Mouse (Mus musculus): ENCODE data around the gene Ccdc106.
"Not testable (repeated sequence)": the region's sequence is repeated elsewhere in the genome, so short reads cannot be mapped to it uniquely, and the experiment has no call there.

Ccdc106 gene

DNA sequence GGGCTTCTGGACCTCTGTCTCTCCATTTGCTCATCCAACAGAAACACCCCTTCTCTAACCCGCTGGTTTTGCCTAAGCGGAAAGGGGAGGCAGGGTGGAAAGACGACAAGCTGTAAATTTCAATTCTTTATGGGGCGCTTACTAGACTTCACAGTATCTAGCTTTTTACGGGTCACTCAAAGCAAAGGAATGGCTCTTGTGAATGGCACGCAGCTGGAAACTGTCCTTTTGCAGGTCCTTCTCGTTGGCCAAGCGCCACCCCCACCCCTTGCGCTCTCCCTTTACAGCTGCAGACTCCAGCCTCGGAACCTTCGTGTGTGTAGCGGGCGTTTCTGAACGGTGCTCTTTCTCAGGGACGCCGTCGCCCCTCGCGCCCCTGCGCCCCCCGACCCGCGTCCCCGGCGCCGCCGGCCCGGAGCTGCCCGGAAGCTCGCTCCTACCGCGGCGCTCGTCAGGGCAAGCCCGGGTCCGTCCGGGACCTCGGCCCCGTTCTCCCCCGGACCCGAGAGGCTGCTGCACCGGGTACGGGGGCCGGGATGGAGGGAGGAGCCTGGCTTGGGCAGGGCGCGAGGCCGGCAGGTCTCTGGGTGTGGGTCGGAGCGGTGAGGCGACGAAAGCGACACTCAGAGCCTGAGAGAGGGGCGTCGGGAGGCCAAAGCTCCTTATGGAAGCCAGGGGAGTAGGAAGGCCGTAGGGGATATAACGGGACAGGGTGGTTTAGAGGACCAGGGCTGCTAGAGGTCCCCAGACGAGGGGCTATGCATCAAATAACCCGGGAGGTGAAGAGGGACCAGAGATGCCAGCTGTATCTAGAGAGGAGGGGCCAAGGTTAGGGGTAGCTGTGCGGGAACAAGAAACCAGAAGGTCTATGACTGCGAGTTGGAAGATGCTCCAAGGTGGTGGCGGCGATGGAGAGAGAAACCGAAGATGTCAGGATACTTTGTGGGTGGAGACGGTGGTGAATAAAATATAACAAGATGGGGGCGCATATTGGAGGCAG lies 31.1 kb downstream of the Ccdc106 start, which contains the start of gene Zfp580:
Gene Zfp580, plus strand, starts transcription at position 346 of the 1,000 bp plus-strand sequence.
- peak; percentile 69 for DNase-seq (ENCODE audit: low spot score)

DNA sequence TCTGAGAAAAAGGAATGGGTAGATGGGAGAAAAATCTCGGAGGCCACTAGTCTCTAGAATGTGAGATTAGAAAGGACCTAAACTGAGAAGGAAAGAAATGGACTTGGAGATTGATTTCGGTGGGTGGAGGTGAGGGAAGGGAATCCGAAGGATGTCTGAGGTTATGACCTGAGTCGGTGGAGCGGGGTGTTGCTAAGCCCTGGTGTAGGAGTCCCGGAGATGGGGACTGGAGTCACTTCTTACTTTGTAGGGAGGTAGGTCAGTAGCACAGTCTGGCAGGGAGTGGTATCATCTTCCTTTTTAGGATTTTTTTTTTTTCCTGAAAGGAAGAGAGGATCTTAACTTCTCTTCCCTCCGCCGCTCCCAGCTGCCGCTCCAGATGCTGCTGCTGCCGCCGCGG lies 32.1 kb downstream of the Ccdc106 start:
- DNase-seq (ENCODE audit: low spot score): no peak

DNA sequence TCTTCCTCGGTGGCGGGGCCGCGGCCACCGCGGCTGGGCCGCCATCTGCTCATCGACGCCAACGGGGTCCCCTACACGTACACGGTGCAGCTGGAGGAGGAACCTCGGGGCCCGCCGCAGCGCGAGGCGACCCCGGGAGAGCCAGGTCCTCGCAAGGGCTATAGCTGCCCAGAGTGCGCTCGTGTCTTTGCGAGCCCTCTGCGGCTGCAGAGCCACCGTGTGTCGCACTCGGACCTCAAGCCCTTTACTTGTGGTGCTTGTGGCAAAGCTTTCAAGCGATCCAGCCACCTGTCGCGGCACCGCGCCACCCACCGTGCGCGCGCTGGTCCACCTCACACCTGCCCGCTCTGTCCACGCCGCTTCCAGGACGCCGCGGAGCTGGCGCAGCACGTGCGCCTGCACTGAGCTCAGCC lies 32.6 kb downstream of the Ccdc106 start:
- no peak for DNase-seq (ENCODE audit: low spot score)

DNA sequence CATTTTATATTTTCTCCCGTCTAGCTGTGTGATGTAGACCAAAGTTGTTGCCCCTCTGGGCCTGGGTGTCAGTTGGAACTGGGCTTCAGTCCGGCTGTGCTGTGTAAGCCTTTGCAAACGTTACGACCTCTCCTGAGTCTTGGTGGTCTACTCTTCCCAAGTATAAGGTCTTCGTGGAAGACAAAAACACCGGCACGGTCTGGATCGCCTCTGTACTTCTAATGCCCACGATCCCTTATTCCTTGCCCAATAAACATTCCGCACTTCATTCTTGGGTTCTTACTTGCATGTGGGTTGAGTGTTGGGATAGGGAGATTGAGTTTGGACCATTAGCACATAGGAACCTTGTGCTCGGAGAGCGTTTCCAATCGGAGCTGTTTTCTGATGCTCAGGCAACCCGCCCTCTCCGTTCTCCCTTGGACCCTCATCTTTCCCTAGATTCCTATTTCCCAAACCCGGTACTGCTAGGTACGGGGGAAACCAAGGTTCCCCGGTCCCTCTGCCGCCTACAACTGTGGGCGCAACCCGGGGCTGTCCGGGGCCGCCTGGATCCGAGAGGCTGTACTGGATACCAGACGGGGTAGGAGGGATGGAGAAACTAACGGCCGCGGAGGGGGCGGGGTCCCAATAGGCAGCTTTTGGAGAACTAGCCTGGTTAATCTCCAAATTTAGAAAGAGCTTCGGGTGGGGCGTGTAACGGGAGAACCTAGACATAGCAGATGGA lies 33.3 kb downstream of the Ccdc106 start:
- DNase-seq (ENCODE audit: low spot score): no peak

DNA sequence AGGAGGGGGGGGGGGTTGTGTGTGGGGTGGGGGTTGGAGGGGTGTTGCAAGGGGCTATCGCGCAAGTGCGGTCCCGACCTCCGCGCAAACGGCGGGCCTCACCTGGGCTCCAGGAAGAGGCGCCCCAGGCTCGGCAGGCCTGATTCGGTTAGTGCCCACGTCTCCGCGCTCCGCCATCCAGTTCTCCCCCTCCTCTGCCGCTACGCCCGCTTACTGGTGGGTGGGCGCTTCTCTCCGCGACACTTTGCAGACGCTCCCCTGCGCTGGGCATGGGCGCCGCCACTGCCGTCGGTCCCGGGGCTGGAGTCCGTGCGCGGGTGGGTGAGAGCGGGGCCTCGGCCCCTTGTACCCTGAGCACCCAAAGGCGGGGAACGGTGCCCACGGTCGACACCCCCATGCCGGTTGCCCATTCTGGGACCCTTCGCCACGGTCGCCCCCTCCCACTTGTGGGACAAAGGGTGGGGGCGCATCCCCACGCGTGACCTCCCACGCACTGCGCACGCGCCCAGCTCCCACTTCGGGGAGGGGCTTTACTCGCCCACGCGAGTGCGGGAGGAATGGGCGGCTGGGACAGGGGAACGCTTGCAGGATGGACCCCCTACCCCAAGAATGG lies 36.4 kb downstream of the Ccdc106 start:
- no peak for DNase-seq (ENCODE audit: low spot score)

DNA sequence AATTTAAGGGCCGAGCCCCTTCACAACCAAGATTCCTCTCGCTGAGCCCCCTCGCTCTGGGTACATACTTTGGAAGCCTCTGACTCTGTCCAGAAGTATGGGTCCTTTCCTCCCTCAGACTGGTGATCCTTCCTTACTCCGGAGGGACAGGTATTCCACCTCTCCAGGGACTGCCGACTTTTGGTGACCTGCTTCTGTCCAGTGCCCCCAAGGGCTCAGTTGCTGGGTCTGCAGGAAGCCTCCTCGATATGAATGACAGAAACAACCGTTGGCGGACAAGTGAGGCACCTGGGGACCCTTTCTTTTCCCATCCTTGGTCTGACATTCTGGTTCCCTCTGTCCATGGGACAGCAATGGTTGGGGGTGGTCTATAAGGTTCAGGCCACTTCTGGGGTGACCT lies 37.0 kb downstream of the Ccdc106 start:
- no peak for DNase-seq (ENCODE audit: low spot score)

DNA sequence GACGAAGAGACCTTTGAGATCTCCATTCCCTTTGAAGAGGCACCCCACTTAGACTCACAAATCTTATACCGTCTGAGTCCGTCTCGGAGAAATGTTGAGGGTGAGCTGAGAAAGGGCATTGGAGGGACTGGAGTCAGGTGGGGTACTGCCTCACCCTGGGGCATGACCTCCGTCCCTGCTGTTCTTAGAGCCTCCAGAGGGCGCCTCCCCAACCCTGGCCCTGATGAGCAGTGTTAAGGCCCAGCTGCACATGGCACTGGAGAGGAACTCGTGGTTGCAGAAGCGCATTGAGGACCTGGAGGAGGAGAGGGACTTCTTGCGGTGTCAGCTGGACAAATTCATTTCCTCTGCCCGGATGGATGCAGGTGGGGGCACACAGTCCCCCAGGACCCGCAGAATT lies 37.5 kb downstream of the Ccdc106 start:
- no peak for DNase-seq (ENCODE audit: low spot score)

DNA sequence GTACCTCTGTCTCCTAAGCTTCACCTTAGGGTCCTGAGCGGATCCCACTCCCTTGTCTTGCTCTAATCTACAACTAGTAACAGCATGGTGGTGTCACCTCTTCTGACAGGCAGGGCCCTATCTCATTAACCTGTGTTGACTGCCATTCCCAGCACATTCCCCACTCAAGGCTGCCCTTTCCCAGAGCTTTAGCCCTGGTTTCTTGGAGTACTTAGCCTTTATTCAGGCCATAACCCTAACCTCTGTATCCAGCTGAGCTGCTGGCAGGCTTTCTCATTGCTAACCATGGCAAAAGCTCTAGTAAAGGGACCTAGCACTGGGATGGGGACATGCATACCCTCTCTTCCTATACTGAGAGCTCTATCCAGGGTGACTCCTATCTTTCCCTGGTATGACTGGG lies 38.3 kb downstream of the Ccdc106 start:
- no peak for DNase-seq (ENCODE audit: low spot score)

- DNase-seq (ENCODE audit: low spot score): no peak
These were observed 39.1 kb downstream of the Ccdc106 start for GRCm38 (mm10) chr7:5059421-5059820.

- peak; percentile 81 for DNase-seq (ENCODE audit: low spot score)
These were observed 39.9 kb downstream of the Ccdc106 start for GRCm38 (mm10) chr7:5060239-5060731.

- DNase-seq (ENCODE audit: low spot score): peak; percentile 96
These were observed 40.8 kb downstream of the Ccdc106 start for GRCm38 (mm10) chr7:5060944-5061773.

DNA sequence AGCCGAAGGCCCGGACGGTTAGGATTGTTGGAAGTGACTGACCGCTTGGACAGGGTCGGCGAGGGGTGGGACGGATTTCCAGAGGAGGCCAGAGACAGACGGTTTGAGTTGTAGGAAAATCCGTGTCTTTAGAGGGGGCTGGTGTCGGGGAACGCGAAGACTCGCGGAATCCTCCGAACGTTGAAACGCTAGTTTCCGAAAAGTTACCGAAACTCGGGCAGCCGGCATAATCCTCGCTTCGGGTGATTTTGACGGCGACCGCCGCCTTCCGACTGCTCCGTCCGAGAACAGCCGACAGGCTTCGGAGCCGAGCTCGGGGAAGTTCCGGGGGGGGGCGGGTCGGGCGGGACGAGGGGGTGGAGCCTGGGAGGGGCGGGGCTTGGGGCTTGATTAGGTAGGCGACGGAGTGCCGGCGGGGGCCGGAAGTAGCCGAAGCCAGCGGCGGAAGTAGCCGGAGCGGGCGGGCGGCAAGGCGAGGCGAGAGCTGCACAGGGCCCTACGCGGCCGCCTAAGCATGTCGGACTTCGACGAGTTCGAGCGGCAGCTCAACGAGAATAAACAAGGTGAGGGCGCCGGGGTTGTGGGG lies 41.5 kb downstream of the Ccdc106 start, which contains the start of gene U2af2:
Gene U2af2, plus strand, starts transcription at position 370 of the 586 bp plus-strand sequence.
- peak; percentile 84 for DNase-seq (ENCODE audit: low spot score)

- peak; percentile 85 for DNase-seq (ENCODE audit: low spot score)
These were observed 42.1 kb downstream of the Ccdc106 start for GRCm38 (mm10) chr7:5062360-5063001.

GRCm38 (mm10) chr7:5064886-5065285 lies 44.5 kb downstream of the Ccdc106 start:
- DNase-seq (ENCODE audit: low spot score): no peak

- no peak for DNase-seq (ENCODE audit: low spot score)
These were observed 53.2 kb downstream of the Ccdc106 start for GRCm38 (mm10) chr7:5073586-5073985.

DNA sequence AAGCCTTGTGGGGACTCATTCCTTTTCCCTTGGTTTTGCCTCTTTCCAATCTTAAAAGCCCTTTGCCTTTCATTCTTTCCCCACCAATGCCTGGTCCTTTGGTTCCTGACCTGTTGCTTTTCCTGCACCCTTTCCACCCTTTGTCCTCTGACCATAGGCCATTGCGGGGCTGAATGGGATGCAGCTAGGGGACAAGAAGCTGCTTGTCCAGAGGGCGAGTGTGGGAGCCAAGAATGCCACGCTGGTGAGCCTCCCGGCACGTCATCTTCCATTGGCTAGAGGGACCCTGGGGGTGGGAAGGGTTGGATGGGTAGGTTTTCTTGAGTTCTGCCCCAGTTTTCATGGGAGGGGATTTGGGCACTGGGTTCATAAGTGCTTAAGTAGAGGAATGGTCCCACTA lies 54.6 kb downstream of the Ccdc106 start:
- DNase-seq (ENCODE audit: low spot score): no peak

DNA sequence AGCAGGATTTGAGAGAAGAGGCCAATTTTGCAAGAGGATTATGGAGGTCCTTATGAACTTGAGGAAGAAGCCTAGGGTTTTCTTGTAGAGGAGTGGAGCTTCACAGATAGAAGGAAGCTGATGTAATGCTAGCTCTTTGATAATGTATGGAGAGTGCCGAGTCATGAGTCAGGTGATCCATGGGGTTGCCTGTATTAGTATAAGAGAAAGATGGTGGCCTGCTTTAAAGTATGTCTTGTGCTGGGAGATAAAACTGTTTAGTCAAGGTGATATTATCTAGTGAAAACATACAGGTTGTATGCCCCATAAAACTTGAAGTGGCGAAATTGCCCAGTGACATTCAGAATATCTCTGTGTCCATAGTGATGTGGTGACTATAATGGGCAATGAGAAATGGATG lies 56.6 kb downstream of the Ccdc106 start:
- DNase-seq (ENCODE audit: low spot score): no peak

DNA sequence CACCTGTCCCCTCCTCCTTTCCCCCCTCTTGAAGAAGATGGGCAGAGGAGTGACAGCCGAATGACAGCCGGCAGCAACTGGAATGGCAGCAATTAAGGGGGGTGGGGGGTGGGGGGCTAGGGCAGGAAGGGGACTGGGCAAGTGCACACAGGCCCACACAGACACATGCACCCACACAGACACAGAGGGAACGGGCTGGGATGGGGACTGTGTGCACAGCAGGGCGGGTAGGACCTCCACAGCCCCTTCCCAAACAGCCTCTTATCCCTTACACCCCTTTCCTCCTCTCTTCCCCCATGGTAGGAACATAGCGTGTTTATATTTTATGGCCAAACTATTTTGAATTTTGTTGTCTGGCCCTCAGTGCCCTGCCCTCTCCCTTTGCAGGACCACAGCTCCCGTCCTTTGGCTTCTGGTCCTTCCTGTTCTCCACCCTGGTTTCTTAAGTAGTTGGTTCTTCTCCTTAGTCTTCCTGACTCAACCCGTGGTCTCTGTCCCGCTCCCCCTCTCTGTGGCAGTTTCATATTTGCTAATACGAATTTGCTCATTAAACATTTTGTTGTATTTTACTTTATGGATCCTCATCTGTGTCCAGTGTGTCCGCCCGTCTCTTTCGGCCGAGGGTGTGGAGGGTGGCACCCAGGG lies 59.1 kb downstream of the Ccdc106 start:
- DNase-seq (ENCODE audit: low spot score): not testable (repeated sequence)

DNA sequence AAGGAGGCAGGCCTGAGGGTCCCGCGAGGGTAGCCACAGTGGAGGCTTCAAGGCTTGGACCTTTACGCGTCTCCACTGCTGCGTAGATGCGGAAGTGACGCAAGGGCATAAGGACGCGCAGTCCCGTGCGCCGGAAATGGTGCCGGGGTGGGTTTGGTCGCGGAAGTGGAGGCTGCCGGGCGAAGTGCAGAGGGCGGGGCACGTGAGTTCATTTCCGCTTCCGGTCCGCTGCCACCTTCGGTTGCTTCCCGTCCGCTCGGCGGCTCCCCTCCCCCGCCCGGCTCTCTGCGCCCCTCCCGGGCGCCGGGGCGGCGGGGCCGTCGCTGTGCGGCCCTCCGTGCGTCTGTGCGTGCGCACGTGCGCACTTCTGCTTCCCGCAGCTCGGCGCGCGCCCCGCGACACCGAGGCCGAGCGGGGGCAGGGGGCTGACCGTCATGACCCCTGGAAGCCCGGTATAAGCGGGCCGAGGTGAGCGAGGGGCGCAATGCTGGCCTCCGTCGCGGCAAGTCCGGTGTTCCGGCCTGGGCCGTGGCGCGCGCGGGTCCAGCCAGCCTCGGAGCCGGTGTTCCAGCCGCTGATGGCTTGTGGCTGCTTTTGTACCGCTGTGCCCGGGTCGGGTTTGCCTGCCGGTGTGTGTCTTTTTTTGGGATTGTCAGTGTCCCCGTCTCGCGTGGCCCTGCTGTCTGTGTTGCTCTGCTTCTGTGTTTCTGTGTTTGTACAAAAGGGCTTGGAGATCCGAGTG lies 59.8 kb downstream of the Ccdc106 start, which contains the start of gene Epn1:
Gene Epn1, plus strand, starts transcription at position 226 of the 742 bp plus-strand sequence.
- peak; percentile 92 for DNase-seq (ENCODE audit: low spot score)

Measured in adipocyte (in vitro differentiated cells).